Mouse (Mus musculus) CH12.LX (cell line): ENCODE measurements around the gene Lef1. TPM values are rescaled to one million over a fixed set of nuclear protein-coding genes. Genes with fewer than 3 reads are reported as not detected.

ENCODE experiments used
- DNase-seq: peaks from one replicate; pipeline ENCODE4 v3.0.0-alpha.2; 2013; ENCODE audit errors: extremely low read depth
- H3K27ac ChIP-seq: 2 replicates; pipeline ENCODE4 v1.5.1; 2012; ENCODE audit warnings: low read depth, mild to moderate bottlenecking, control low read depth, moderate library complexity; ENCODE audit not compliant: insufficient read depth
- H3K27me3 ChIP-seq: replicated peaks from 2 replicates; pipeline ENCODE3; 2012; ENCODE audit warnings: inconsistent platforms
- H3K36me3 ChIP-seq, 2 experiments: replicated peaks in 1 of 2; 2 replicates each; pipeline versions ENCODE3 to v1.6.1; 2012; ENCODE audit warnings: inconsistent platforms in 1 of 2, low read length in 1 of 2, mild to moderate bottlenecking in 1 of 2, mixed read lengths in 1 of 2, moderate library complexity in 1 of 2; ENCODE audit not compliant: control insufficient read depth in 1 of 2, insufficient read depth in 1 of 2
- H3K4me1 ChIP-seq, 2 experiments: 2 replicates each; pipeline ENCODE4 v1.6.1; 2012; ENCODE audit warnings: inconsistent platforms in 1 of 2, moderate library complexity in 1 of 2; ENCODE audit not compliant: insufficient read depth in 2 of 2, control insufficient read depth in 1 of 2
- H3K4me2 ChIP-seq: 2 replicates; pipeline ENCODE4 v1.6.1; 2012; ENCODE audit warnings: low read depth, mild to moderate bottlenecking, control low read depth; ENCODE audit not compliant: poor library complexity, insufficient read depth, severe bottlenecking
- H3K4me3 ChIP-seq, 3 experiments: fragments of 150-350 bp in 1 of 3; sonication (generic) in 1 of 3; replicated peaks in 1 of 3; 2 replicates each; pipeline versions ENCODE3 to v1.5.1; 2011 to 2012; ENCODE audit warnings: low read depth in 2 of 3, low read length in 2 of 3, mild to moderate bottlenecking in 2 of 3, moderate library complexity in 2 of 3, control low read depth in 1 of 3, improper control_type of control experiment in 1 of 3, inconsistent platforms in 1 of 3, mixed read lengths in 1 of 3; ENCODE audit not compliant: poor library complexity in 1 of 3
- H3K79me2 ChIP-seq: replicated peaks from 2 replicates; pipeline ENCODE4 v1.6.1; 2012; ENCODE audit warnings: mild to moderate bottlenecking, moderate library complexity; ENCODE audit not compliant: control insufficient read depth, poor library complexity, insufficient read depth, severe bottlenecking; ENCODE audit errors: extremely low read depth
- H3K9ac ChIP-seq: 2 replicates; pipeline ENCODE4 v1.6.1; 2012; ENCODE audit warnings: low read depth, mild to moderate bottlenecking, control low read depth, moderate library complexity; ENCODE audit not compliant: insufficient read depth
- H3K9me3 ChIP-seq: replicated peaks from 2 replicates; pipeline ENCODE3; 2012; ENCODE audit warnings: low read length, inconsistent platforms, mixed read lengths
- CTCF ChIP-seq, 2 experiments: IDR thresholded peaks in 1 of 2; conservative IDR thresholded peaks in 1 of 2; 2 replicates each; pipeline ENCODE4 v1.5.1; 2011 to 2012; ENCODE audit warnings: low read depth in 2 of 2, low read length in 2 of 2, improper control_type of control experiment in 1 of 2, inconsistent platforms in 1 of 2, mild to moderate bottlenecking in 1 of 2, moderate library complexity in 1 of 2
- EP300 ChIP-seq: IDR thresholded peaks from 2 replicates; pipeline ENCODE4 v1.6.1; 2011; ENCODE audit warnings: low read length, improper control_type of control experiment
- GABPA ChIP-seq: IDR thresholded peaks from 2 replicates; pipeline ENCODE4 v1.6.1; 2012; ENCODE audit warnings: low read depth, low read length, improper control_type of control experiment, inconsistent platforms; ENCODE audit not compliant: insufficient replicate concordance
- HCFC1 ChIP-seq: IDR thresholded peaks from 2 replicates; pipeline ENCODE4 v1.6.1; 2012; ENCODE audit warnings: low read depth, mild to moderate bottlenecking, inconsistent platforms, low read length, improper control_type of control experiment
- KAT2A ChIP-seq: IDR thresholded peaks from 2 replicates; pipeline ENCODE4 v1.6.1; 2012; ENCODE audit warnings: low read length, improper control_type of control experiment, inconsistent platforms; ENCODE audit not compliant: insufficient replicate concordance
- MAX ChIP-seq: IDR thresholded peaks from 2 replicates; pipeline ENCODE4 v1.6.1; 2011; ENCODE audit warnings: low read length, improper control_type of control experiment
- MAZ ChIP-seq: IDR thresholded peaks from 2 replicates; pipeline ENCODE4 v1.6.1; 2012; ENCODE audit warnings: low read depth, mild to moderate bottlenecking, inconsistent platforms, low read length, improper control_type of control experiment, moderate library complexity
- MXI1 ChIP-seq: IDR thresholded peaks from 2 replicates; pipeline ENCODE4 v1.6.1; 2011; ENCODE audit warnings: mild to moderate bottlenecking, low read depth, low read length, improper control_type of control experiment
- MYC ChIP-seq: IDR thresholded peaks from 2 replicates; pipeline ENCODE4 v1.6.1; 2011; ENCODE audit warnings: low read depth, mild to moderate bottlenecking, improper control_type of control experiment, low read length
- NELFE ChIP-seq: IDR thresholded peaks from 2 replicates; pipeline ENCODE4 v1.6.1; 2011; ENCODE audit warnings: low read depth, low read length, improper control_type of control experiment
- POLR2AphosphoS2 ChIP-seq: IDR thresholded peaks from 2 replicates; pipeline ENCODE4 v1.6.1; 2011; ENCODE audit warnings: low read depth, low read length, improper control_type of control experiment
- SMC3 ChIP-seq: IDR thresholded peaks from 2 replicates; pipeline ENCODE4 v1.6.1; 2011; ENCODE audit warnings: low read depth, low read length, improper control_type of control experiment
- TCF12 ChIP-seq: IDR thresholded peaks from 2 replicates; pipeline ENCODE4 v1.6.1; 2014; ENCODE audit warnings: low read depth, mild to moderate bottlenecking, inconsistent platforms, low read length, improper control_type of control experiment
- UBTF ChIP-seq: IDR thresholded peaks from 2 replicates; pipeline ENCODE4 v1.6.1; 2012; ENCODE audit warnings: low read depth, mild to moderate bottlenecking, inconsistent platforms, low read length, improper control_type of control experiment, moderate library complexity
- USF2 ChIP-seq: conservative IDR thresholded peaks from 2 replicates; pipeline ENCODE4 v1.6.1; 2011; ENCODE audit warnings: low read depth, low read length, improper control_type of control experiment
- ZMIZ1 ChIP-seq: IDR thresholded peaks from 2 replicates; pipeline ENCODE4 v1.6.1; 2012; ENCODE audit warnings: low read depth, mild to moderate bottlenecking, inconsistent platforms, low read length, improper control_type of control experiment
- dilution Hi-C: fragments of 300-500 bp; cut with MboI; formaldehyde crosslinking; loops from 2 replicates; pipeline ENCODE4 v1.14.3; 2020; ENCODE audit warnings: low sequenced_read_pairs; ENCODE audit not compliant: extremely low pct_unique_long_range_greater_than_20kb, extremely low pct_ligation_motif_present
- in situ Hi-C: fragments of 300-500 bp; cut with MboI; formaldehyde crosslinking; loops from 3 replicates; pipeline ENCODE4 v1.14.3; 2019; ENCODE audit warnings: low sequenced_read_pairs, low pct_ligation_motif_present, low pct_unique_long_range_greater_than_20kb, mixed read lengths
- polyA plus RNA-seq: library from polyadenylated mRNA; unstranded; fragments of >175 nt; gene quantifications from 2 replicates; pipeline ENCODE4 v1.2.1, GENCODE M21; 2012; ENCODE audit warnings: low read depth; ENCODE audit not compliant: insufficient read length
- total RNA-seq, 2 experiments: library from RNA; depleted of rRNA; stranded (reverse); fragments of 300-350 nt in 1 of 2; fragments of >200 nt in 1 of 2; gene quantifications; 2 replicates each; pipeline ENCODE4 v1.2.3; 2012 to 2014

Gene Lef1
- total and polyA plus RNA-seq, 3 experiments = 1.8 to 14.5 (median 4.4) TPM

GRCm38 (mm10) chr3:131134003-131134402 lies 23.7 kb downstream of the Lef1 start:
- Histone ChIP-seq H3K4me3 (no peak overlapping the region), H3K9me3 (no peaks in the 10 kb centered on the region), H3K27me3 (no peaks in the 10 kb centered on the region), H3K27ac (no peak overlapping the region), H3K36me3 (no peaks in the 10 kb centered on the region), H3K9ac (no peak overlapping the region), H3K4me2 (no peak overlapping the region), H3K79me2 (peaks cover 25% of the 10 kb centered on the region), H3K4me1 (peaks cover 11 to 29% of the 10 kb centered on the region in 2 experiments; a peak in 3 of 4 replicates)
- no peak for TF ChIP-seq MYC
- no peak for TF ChIP-seq HCFC1
- no peak for TF ChIP-seq MAX
- dilution Hi-C loops (no loop called here), in situ Hi-C loops (no loop called here)
- DNase-seq = no peak

DNA sequence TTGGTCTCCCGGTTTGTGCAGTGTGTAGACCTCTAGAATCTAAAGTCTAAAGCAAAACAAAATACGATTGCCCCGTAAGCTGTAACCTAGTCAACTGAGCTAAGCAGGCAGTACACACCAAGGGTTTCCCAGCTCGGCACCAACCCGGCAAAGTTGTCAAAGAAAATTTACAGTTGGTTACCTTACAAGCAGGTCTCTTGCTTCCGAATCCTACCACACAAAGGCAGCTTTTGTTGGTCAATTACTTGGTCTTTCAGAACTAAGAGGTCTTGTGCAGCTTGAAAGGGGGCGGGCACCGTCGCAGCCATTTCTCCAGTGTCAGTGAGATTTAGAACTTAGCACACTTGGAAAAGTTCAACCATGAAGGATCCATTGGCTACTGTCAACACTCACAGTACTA lies 25.2 kb downstream of the Lef1 start:
- Histone ChIP-seq H3K4me1 (peaks cover 20 to 42% of the 10 kb centered on the region in 2 experiments), H3K4me2 (peak overlapping the region; percentile 3; the same call in 1 of the 2 replicates), H3K27ac (no peak overlapping the region), H3K9me3 (no peaks in the 10 kb centered on the region), H3K79me2 (peaks cover 22% of the 10 kb centered on the region), H3K27me3 (no peaks in the 10 kb centered on the region), H3K36me3 (no peaks in the 10 kb centered on the region), H3K4me3 (no peak overlapping the region), H3K9ac (no peak overlapping the region)
- TF ChIP-seq ZMIZ1 = no peak
- TF ChIP-seq UBTF = no peak
- no peak for TF ChIP-seq MYC
- no peak for TF ChIP-seq GABPA
- no peak for TF ChIP-seq POLR2AphosphoS2
- no peak for TF ChIP-seq MAX
- TF ChIP-seq TCF12 = no peak
- no peak for TF ChIP-seq CTCF (conservative IDR thresholded peaks at IDR 0.05 in 1 of 2, IDR thresholded peaks at IDR 0.05 in 1 of 2; ENCODE audit: low read depth in 2 of 2, low read length in 2 of 2)
- no peak for TF ChIP-seq USF2
- TF ChIP-seq MAZ = no peak
- TF ChIP-seq SMC3 = no peak
- no peak for TF ChIP-seq EP300
- TF ChIP-seq KAT2A = no peak
- TF ChIP-seq MXI1 = no peak
- TF ChIP-seq NELFE = no peak
- no peak for DNase-seq
- in situ Hi-C loops = no loop called here
- dilution Hi-C loops = no loop called here
